In the genomic region with DNA sequence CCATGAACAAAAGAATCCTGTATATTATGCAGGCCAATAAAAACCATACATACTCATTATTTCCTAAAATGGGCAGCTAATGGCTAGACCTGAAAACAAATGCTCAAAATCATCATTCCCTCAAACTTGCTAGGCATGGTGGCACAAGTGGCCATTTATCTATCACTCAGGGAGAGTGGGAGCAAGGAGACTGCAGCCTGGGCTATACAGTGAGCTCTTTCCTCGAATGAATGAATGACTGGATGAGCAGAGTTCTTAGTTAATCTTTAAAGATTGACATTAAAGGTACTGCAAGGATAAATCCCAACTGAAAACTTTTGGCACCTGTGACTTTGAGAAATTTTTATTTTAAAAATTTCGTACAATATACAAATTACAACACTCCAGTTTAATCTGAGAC, we compare ENCODE assay signal across 28 mouse cellular contexts.
"Had no signal": no experiment of that assay in that cellular context is flagged by ENCODE, and none has a peak within 500 bp of the region (broad histone marks: within the 10 kb centered on the region; RNA-seq: fewer than 3 reads in every experiment).

No protein-coding gene starts in this region.

- H3K9me3 ChIP-seq: heart, embryonic 10.5 days; heart, embryonic 12.5 days; heart, embryonic 13.5 days; heart, embryonic 15.5 days; hindbrain, embryonic 10.5 days; hindbrain, embryonic 12.5 days; hindbrain, embryonic 13.5 days; hindbrain, embryonic 15.5 days; intestine, embryonic 15.5 days had no signal

- ATAC-seq: hindbrain, embryonic 16.5 days; hindbrain, postnatal 0 days; inflammation-experienced regulatory T-cells, adult 6 months; intestine, embryonic 15.5 days; intestine, embryonic 16.5 days; intestine, postnatal 0 days had no signal

- H3K4me1 ChIP-seq: heart, embryonic 10.5 days; heart, embryonic 12.5 days; heart, embryonic 13.5 days; heart, embryonic 15.5 days; hindbrain, embryonic 10.5 days; hindbrain, embryonic 12.5 days; hindbrain, embryonic 13.5 days; hindbrain, embryonic 15.5 days; intestine, embryonic 15.5 days had no signal

- H3K9ac ChIP-seq: heart, embryonic 12.5 days; heart, embryonic 13.5 days; heart, embryonic 15.5 days; hindbrain, embryonic 12.5 days; hindbrain, embryonic 13.5 days; hindbrain, embryonic 14.5 days; hindbrain, embryonic 15.5 days; intestine, embryonic 15.5 days had no signal

- H3K27me3 ChIP-seq: heart, embryonic 12.5 days; heart, embryonic 13.5 days; heart, embryonic 15.5 days; hindbrain, embryonic 12.5 days; hindbrain, embryonic 13.5 days; hindbrain, embryonic 15.5 days; intestine, embryonic 15.5 days had no signal

- H3K4me3 ChIP-seq: heart, embryonic 10.5 days; heart, embryonic 12.5 days; heart, embryonic 13.5 days; heart, embryonic 15.5 days; hindbrain, embryonic 10.5 days; hindbrain, embryonic 12.5 days; hindbrain, embryonic 13.5 days; hindbrain, embryonic 15.5 days; intestine, embryonic 15.5 days; layer of hippocampus, adult 2 months; left cerebral cortex, adult 2 months had no signal

- H3K4me2 ChIP-seq: heart, embryonic 11.5 days; heart, embryonic 12.5 days; heart, embryonic 13.5 days; heart, embryonic 15.5 days; hindbrain, embryonic 12.5 days; hindbrain, embryonic 13.5 days; hindbrain, embryonic 14.5 days; hindbrain, embryonic 15.5 days; intestine, embryonic 15.5 days had no signal

- H3K27ac ChIP-seq: heart, embryonic 10.5 days; heart, embryonic 13.5 days; heart, embryonic 15.5 days; hindbrain, embryonic 10.5 days; hindbrain, embryonic 12.5 days; hindbrain, embryonic 13.5 days; hindbrain, embryonic 14.5 days; hindbrain, embryonic 15.5 days; hindbrain, postnatal 0 days; intestine, embryonic 15.5 days; kidney, postnatal 0 days; layer of hippocampus, adult 2 months; left cerebral cortex, adult 2 months had no signal

- DNase-seq: heart, postnatal 10 days; heart, postnatal 14 days; heart, postnatal 36 days; heart, postnatal 4 days; kidney, adult 11 months; kidney, postnatal 10 days; kidney, postnatal 4 days; layer of hippocampus, adult 9-11 months; layer of hippocampus, postnatal 36 days had no signal
